Mouse (Mus musculus) heart, postnatal 0 days (tissue): ENCODE data around the gene Tmem74b.

Experiments
- CTCF ChIP-seq: IDR thresholded peaks from 2 replicates; pipeline ENCODE4 v1.5.1; 2016; ENCODE audit warnings: antibody characterized with exemption, control low read depth, low read depth
- EP300 ChIP-seq: IDR thresholded peaks from 2 replicates; pipeline ENCODE4 v1.6.1; 2016; ENCODE audit warnings: antibody characterized with exemption, low read depth

- no peak for TF ChIP-seq CTCF
- TF ChIP-seq EP300, result no peak
Observed at GRCm38 (mm10) chr2:151676234-151676633, 25.6 kb upstream of the Tmem74b start.
